Mouse (Mus musculus): Measurements from ENCODE around the gene Polr2b. TPM values are rescaled to one million over a fixed set of nuclear protein-coding genes. Genes with fewer than 3 reads are reported as not detected.

The Polr2b gene
- polyA plus RNA-seq, 1 experiment from 2014 or later, result 115 TPM

GRCm38 (mm10) chr5:77372242-77372641, 62.3 kb downstream of the Polr2b start:
- Histone ChIP-seq H3K27me3 (ENCODE audit: control insufficient read depth, insufficient read depth, low read length) (no peaks in the 10 kb centered on the region), H3K9me3 (ENCODE audit: control insufficient read depth, low read length) (no peaks in the 10 kb centered on the region), H3K4me3 (ENCODE audit: low read depth, low read length) (no peak overlapping the region), H3K9ac (ENCODE audit: low read length) (no peak overlapping the region), H3K36me3 (ENCODE audit: control insufficient read depth, insufficient read depth, low read length) (no peaks in the 10 kb centered on the region), H3K27ac (ENCODE audit: low read depth, low read length) (no peak overlapping the region), H3K4me2 (ENCODE audit: low read depth, low read length, severe bottlenecking) (no peak overlapping the region), H3K4me1 (replicated peaks; ENCODE audit: control insufficient read depth, insufficient read depth, low read length) (no peaks in the 10 kb centered on the region)
- 82% methylated on average over 7 of the region's 7 CpGs for WGBS
- no peak for DNase-seq (ENCODE audit: low spot score)
- ATAC-seq (replicated peaks; ENCODE audit: low FRiP score), result no peak

GRCm38 (mm10) chr5:77372778-77373177, 62.8 kb downstream of the Polr2b start:
- 83% methylated on average over 6 of the region's 6 CpGs for WGBS
- ATAC-seq (replicated peaks; ENCODE audit: low FRiP score) (no peak), DNase-seq (ENCODE audit: low spot score) (no peak)
- Histone ChIP-seq H3K9me3 (ENCODE audit: control insufficient read depth, low read length) (no peaks in the 10 kb centered on the region), H3K27ac (ENCODE audit: low read depth, low read length) (no peak overlapping the region), H3K36me3 (ENCODE audit: control insufficient read depth, insufficient read depth, low read length) (no peaks in the 10 kb centered on the region), H3K27me3 (ENCODE audit: control insufficient read depth, insufficient read depth, low read length) (no peaks in the 10 kb centered on the region), H3K4me3 (ENCODE audit: low read depth, low read length) (no peak overlapping the region), H3K9ac (ENCODE audit: low read length) (no peak overlapping the region), H3K4me1 (replicated peaks; ENCODE audit: control insufficient read depth, insufficient read depth, low read length) (no peaks in the 10 kb centered on the region), H3K4me2 (ENCODE audit: low read depth, low read length, severe bottlenecking) (no peak overlapping the region)

- no peak overlapping the region for H3K4me2 ChIP-seq (ENCODE audit: low read depth, low read length, severe bottlenecking)
- H3K4me3 ChIP-seq (ENCODE audit: low read depth, low read length), result no peak overlapping the region
- no peak for ATAC-seq (replicated peaks; ENCODE audit: low FRiP score)
- no peaks in the 10 kb centered on the region for H3K9me3 ChIP-seq (ENCODE audit: control insufficient read depth, low read length)
- H3K4me1 ChIP-seq (replicated peaks; ENCODE audit: control insufficient read depth, insufficient read depth, low read length), result no peaks in the 10 kb centered on the region
- no peak overlapping the region for H3K9ac ChIP-seq (ENCODE audit: low read length)
- WGBS, result 81% methylated on average over 3 of the region's 3 CpGs
- H3K27me3 ChIP-seq (ENCODE audit: control insufficient read depth, insufficient read depth, low read length), result no peaks in the 10 kb centered on the region
- DNase-seq (ENCODE audit: low spot score), result no peak
- no peaks in the 10 kb centered on the region for H3K36me3 ChIP-seq (ENCODE audit: control insufficient read depth, insufficient read depth, low read length)
- H3K27ac ChIP-seq (ENCODE audit: low read depth, low read length), result no peak overlapping the region
Measured at GRCm38 (mm10) chr5:77374945-77375344, 65.0 kb downstream of the Polr2b start.

- Histone ChIP-seq H3K4me2 (ENCODE audit: low read depth, low read length, severe bottlenecking) (no peak overlapping the region), H3K9me3 (ENCODE audit: control insufficient read depth, low read length) (no peaks in the 10 kb centered on the region), H3K9ac (ENCODE audit: low read length) (no peak overlapping the region), H3K4me1 (replicated peaks; ENCODE audit: control insufficient read depth, insufficient read depth, low read length) (no peaks in the 10 kb centered on the region), H3K4me3 (ENCODE audit: low read depth, low read length) (no peak overlapping the region), H3K27me3 (ENCODE audit: control insufficient read depth, insufficient read depth, low read length) (no peaks in the 10 kb centered on the region), H3K27ac (ENCODE audit: low read depth, low read length) (no peak overlapping the region), H3K36me3 (ENCODE audit: control insufficient read depth, insufficient read depth, low read length) (no peaks in the 10 kb centered on the region)
- DNase-seq (ENCODE audit: low spot score) (no peak), ATAC-seq (replicated peaks; ENCODE audit: low FRiP score) (no peak)
- 67% methylated on average over 4 of the region's 4 CpGs for WGBS
Measured at GRCm38 (mm10) chr5:77375546-77375945, 65.6 kb downstream of the Polr2b start.

- H3K27me3 ChIP-seq (ENCODE audit: control insufficient read depth, insufficient read depth, low read length), result no peaks in the 10 kb centered on the region
- no peak overlapping the region for H3K9ac ChIP-seq (ENCODE audit: low read length)
- DNase-seq (ENCODE audit: low spot score) (no peak), ATAC-seq (replicated peaks; ENCODE audit: low FRiP score) (no peak)
- H3K9me3 ChIP-seq (ENCODE audit: control insufficient read depth, low read length), result no peaks in the 10 kb centered on the region
- 93% methylated on average over 3 of the region's 3 CpGs for WGBS
- no peak overlapping the region for H3K4me3 ChIP-seq (ENCODE audit: low read depth, low read length)
- H3K27ac ChIP-seq (ENCODE audit: low read depth, low read length), result no peak overlapping the region
- H3K4me2 ChIP-seq (ENCODE audit: low read depth, low read length, severe bottlenecking), result no peak overlapping the region
- no peaks in the 10 kb centered on the region for H3K4me1 ChIP-seq (replicated peaks; ENCODE audit: control insufficient read depth, insufficient read depth, low read length)
- H3K36me3 ChIP-seq (ENCODE audit: control insufficient read depth, insufficient read depth, low read length), result no peaks in the 10 kb centered on the region
Measured at GRCm38 (mm10) chr5:77378027-77378426, 68.1 kb downstream of the Polr2b start.

- DNase-seq (ENCODE audit: low spot score) (no peak), ATAC-seq (replicated peaks; ENCODE audit: low FRiP score) (no peak)
- no peaks in the 10 kb centered on the region for H3K27me3 ChIP-seq (ENCODE audit: control insufficient read depth, insufficient read depth, low read length)
- no peaks in the 10 kb centered on the region for H3K36me3 ChIP-seq (ENCODE audit: control insufficient read depth, insufficient read depth, low read length)
- no peaks in the 10 kb centered on the region for H3K9me3 ChIP-seq (ENCODE audit: control insufficient read depth, low read length)
- no peak overlapping the region for H3K4me2 ChIP-seq (ENCODE audit: low read depth, low read length, severe bottlenecking)
- no peaks in the 10 kb centered on the region for H3K4me1 ChIP-seq (replicated peaks; ENCODE audit: control insufficient read depth, insufficient read depth, low read length)
- no peak overlapping the region for H3K27ac ChIP-seq (ENCODE audit: low read depth, low read length)
- WGBS, result 73% methylated on average over 14 of the region's 14 CpGs
- H3K9ac ChIP-seq (ENCODE audit: low read length), result no peak overlapping the region
- no peak overlapping the region for H3K4me3 ChIP-seq (ENCODE audit: low read depth, low read length)
Measured at GRCm38 (mm10) chr5:77379434-77380135, 69.6 kb downstream of the Polr2b start.

- Histone ChIP-seq H3K9me3 (ENCODE audit: control insufficient read depth, low read length) (no peaks in the 10 kb centered on the region), H3K4me3 (ENCODE audit: low read depth, low read length) (no peak overlapping the region), H3K9ac (ENCODE audit: low read length) (no peak overlapping the region), H3K27ac (ENCODE audit: low read depth, low read length) (no peak overlapping the region), H3K27me3 (ENCODE audit: control insufficient read depth, insufficient read depth, low read length) (no peaks in the 10 kb centered on the region), H3K36me3 (ENCODE audit: control insufficient read depth, insufficient read depth, low read length) (no peaks in the 10 kb centered on the region), H3K4me1 (replicated peaks; ENCODE audit: control insufficient read depth, insufficient read depth, low read length) (no peaks in the 10 kb centered on the region), H3K4me2 (ENCODE audit: low read depth, low read length, severe bottlenecking) (no peak overlapping the region)
- WGBS, result 81% methylated on average over 17 of the region's 17 CpGs
- ATAC-seq (replicated peaks; ENCODE audit: low FRiP score) (no peak), DNase-seq (ENCODE audit: low spot score) (no peak)
Measured at GRCm38 (mm10) chr5:77380321-77380901, 70.5 kb downstream of the Polr2b start.

GRCm38 (mm10) chr5:77381283-77381682, 71.3 kb downstream of the Polr2b start:
- Histone ChIP-seq H3K9ac (ENCODE audit: low read length) (no peak overlapping the region), H3K9me3 (ENCODE audit: control insufficient read depth, low read length) (no peaks in the 10 kb centered on the region), H3K36me3 (ENCODE audit: control insufficient read depth, insufficient read depth, low read length) (no peaks in the 10 kb centered on the region), H3K4me2 (ENCODE audit: low read depth, low read length, severe bottlenecking) (no peak overlapping the region), H3K27me3 (ENCODE audit: control insufficient read depth, insufficient read depth, low read length) (no peaks in the 10 kb centered on the region), H3K27ac (ENCODE audit: low read depth, low read length) (no peak overlapping the region), H3K4me3 (ENCODE audit: low read depth, low read length) (no peak overlapping the region), H3K4me1 (replicated peaks; ENCODE audit: control insufficient read depth, insufficient read depth, low read length) (no peaks in the 10 kb centered on the region)
- 87% methylated on average over 7 of the region's 7 CpGs for WGBS
- DNase-seq (ENCODE audit: low spot score) (no peak), ATAC-seq (replicated peaks; ENCODE audit: low FRiP score) (no peak)

- no peak overlapping the region for H3K4me2 ChIP-seq (ENCODE audit: low read depth, low read length, severe bottlenecking)
- DNase-seq (ENCODE audit: low spot score), result no peak
- H3K4me1 ChIP-seq (replicated peaks; ENCODE audit: control insufficient read depth, insufficient read depth, low read length), result no peaks in the 10 kb centered on the region
- WGBS, result 76% methylated on average over 5 of the region's 5 CpGs
- H3K27me3 ChIP-seq (ENCODE audit: control insufficient read depth, insufficient read depth, low read length), result no peaks in the 10 kb centered on the region
- no peak overlapping the region for H3K4me3 ChIP-seq (ENCODE audit: low read depth, low read length)
- no peak overlapping the region for H3K27ac ChIP-seq (ENCODE audit: low read depth, low read length)
- H3K9ac ChIP-seq (ENCODE audit: low read length), result no peak overlapping the region
- H3K36me3 ChIP-seq (ENCODE audit: control insufficient read depth, insufficient read depth, low read length), result no peaks in the 10 kb centered on the region
- H3K9me3 ChIP-seq (ENCODE audit: control insufficient read depth, low read length), result no peaks in the 10 kb centered on the region
- no peak for ATAC-seq (replicated peaks; ENCODE audit: low FRiP score)
Measured at GRCm38 (mm10) chr5:77381686-77382085, 71.7 kb downstream of the Polr2b start.
